Mouse (Mus musculus) layer of hippocampus, postnatal 14 days (tissue): Measurements from ENCODE around the gene Mylk. TPM values are rescaled to one million over a fixed set of nuclear protein-coding genes. Genes with fewer than 3 reads are reported as not detected.
A peak's percentile ranks its signal among the peaks of the same experiment; 100 is the strongest.

ENCODE experiments used
- DNase-seq, 2 experiments: peaks; one replicate each; pipeline ENCODE4 v3.0.0; 2021 to 2022; ENCODE audit warnings: low spot score in 2 of 2, mixed read lengths in 1 of 2
- total RNA-seq, 2 experiments: library from RNA; stranded (reverse); gene quantifications; 2 replicates each; pipeline ENCODE4 v1.2.3; 2021

Gene Mylk
- total RNA-seq, 2 experiments from 2014 or later: 11.9 to 14.2 TPM

DNA sequence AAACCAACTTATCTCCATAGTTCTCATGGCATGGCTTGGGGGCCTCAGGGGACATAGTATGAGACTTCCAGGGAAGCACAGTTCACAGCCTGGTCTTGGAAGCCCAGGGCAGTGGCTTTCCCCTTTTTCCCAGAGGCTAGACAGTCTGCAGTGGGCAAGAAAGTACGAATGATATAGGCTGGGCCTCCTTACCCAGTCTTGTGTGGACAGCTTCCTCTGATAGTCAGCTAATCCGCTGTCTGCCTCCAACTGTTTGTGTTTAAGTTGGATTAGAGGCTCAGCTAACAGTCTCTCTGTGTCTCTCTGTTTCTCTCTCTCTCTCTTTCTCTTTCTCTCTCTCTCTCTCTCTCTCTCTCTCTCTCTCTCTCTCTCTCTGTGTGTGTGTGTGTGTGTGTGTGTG lies 156.0 kb downstream of the Mylk start:
- DNase-seq: no peak

DNA sequence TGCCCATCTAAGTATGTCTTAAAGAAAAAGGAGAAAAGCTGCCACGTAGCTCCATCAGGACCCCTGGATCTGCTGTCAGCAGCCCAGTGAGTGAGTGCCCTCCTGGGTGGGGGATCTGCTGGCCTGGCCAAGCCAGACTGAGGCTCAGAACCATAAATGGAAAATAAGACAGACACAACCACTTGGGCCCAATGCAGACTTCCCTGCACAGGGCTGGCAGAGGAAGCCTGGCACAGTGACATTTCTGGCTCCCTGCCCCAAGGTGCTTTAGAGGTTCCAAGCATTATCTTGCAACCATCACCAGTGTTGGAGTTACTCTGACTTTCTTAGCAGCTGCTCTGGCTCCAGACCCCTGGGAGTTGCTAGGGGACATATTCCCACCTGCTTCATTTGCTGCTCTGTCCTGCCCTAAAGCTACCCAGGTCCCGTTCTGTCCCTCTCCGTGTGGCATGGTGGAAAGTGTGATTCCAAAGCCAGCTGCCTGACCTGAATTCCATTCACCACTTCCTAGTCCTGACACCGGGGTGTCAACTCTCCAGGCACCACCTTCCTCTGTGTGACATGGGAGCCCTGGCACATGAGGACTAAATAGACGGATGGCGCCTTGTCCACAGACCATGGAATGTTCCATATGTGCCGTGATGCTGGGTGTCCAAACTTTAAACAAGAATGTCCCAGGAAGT lies 156.7 kb downstream of the Mylk start:
- DNase-seq: no peak

DNA sequence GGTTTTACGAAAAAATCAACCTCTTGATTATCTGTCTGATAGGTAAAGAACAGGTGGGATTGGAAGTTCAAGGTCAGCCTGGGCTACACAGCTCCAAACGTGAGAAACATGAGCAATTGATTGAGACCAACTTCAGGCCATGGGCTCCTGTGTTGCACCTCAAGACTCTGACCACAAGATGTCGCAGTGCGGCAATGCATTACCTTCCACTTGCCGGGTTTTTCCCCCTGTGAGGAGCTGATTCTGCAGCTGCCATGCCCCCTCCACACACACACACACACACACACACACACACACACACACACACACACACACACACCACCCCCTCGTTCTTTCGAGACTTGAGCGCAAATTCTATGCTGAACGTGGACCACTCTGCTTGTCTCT lies 157.3 kb downstream of the Mylk start:
- DNase-seq: peak; percentile 77 to 78

DNA sequence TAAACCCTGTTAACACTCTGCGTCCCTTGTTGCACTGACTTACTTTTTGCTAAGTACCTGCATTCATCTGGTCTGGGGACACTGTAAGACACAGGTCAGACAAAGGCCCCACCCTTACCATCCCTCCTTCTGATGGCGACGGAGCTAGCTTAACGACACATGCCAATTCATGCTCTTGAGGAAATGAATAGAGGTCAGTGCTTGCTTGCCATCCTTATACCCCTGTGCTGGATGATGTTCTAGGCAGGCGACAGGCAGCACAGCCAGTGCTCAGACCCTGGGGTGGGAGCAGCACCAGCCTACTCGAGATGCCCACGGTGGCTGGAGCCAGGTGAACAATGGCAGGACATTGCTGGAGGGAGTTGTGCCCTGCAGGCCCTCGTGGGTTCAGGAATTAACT lies 157.8 kb downstream of the Mylk start:
- DNase-seq: no peak

DNA sequence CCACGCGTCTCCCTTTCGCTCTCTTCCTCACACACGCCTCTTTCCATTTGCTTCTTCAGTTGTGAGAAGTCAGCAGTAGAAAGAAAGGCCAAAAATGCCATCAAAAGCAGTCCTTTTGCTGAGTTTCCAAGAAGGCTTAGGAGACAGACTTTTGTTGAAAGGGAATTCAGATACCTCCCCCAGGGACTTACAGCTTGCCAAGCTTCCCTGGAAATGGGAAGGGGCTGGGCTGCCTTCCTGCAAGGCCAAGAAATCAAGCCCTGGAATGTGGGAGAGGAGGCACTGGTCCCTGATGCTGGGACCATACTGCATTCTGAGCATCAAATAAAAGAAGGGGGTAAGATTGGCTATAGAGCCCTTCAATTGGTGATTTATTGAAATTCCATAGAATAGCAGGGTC lies 159.9 kb downstream of the Mylk start:
- no peak for DNase-seq

DNA sequence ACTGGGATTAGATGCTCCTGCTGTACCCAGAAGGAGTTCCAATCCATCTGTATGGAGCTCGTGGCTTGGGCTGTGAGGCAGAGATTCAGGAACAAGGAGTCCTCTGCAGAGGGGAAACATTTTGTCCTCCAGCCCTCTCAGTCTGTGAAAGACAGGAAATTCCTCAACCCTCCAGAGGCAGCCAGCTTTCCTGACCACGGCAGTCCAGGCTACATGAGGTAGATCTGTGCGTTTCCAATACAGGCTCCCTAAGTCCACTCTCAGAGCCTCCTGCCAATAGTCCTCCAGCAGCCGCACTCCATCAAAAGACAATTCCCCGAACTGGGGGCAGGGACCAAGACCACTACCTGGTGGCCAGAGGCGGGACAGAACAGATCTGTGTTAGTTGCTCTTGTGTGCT lies 164.4 kb downstream of the Mylk start:
- DNase-seq: no peak

DNA sequence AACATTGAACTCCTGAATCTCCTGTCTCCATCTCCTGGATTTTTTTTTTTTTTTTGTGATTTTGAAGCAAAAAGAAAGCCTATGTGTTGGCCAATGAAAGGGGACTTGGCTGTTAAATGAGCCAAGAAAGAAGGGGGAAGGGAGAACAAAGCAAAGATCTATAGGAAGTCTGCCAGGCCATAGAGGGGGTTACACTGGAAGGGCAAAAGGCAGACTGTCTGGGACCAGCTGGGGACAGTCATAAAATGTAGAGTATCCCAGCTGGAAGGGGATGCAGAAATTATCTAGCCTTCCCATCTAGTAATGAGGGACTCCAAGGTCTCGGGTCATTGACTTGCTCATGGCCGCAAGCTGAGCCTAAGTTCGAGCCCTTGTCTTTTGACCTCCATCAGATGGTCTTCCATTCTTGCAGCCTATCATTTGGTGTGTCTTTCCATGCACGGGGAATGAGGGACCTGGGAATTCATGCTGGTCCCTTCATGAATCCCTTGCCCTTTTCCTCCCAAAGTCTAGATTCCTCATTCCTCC lies 172.4 kb downstream of the Mylk start:
- DNase-seq: no peak

DNA sequence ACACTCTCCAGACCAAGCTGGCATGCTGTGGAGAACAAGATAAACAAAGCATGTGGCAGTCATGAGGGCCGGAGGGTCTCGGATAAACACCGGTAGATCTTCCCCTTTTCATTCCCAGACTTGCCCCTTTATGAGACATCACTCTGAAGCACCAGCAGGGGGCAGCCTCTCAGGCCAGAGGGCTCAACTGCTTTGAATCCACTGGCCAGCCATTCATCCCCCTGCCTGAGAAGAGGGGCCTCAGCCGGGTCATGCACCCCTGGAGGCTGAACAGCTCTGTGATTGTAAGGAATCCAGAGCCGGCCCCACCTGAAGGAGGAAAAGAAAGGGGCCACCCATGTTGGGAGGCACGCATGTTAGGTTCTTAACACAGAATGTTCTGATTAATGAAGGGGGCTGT lies 175.2 kb downstream of the Mylk start:
- DNase-seq: peak in 1 of 2 experiments; percentile 27

DNA sequence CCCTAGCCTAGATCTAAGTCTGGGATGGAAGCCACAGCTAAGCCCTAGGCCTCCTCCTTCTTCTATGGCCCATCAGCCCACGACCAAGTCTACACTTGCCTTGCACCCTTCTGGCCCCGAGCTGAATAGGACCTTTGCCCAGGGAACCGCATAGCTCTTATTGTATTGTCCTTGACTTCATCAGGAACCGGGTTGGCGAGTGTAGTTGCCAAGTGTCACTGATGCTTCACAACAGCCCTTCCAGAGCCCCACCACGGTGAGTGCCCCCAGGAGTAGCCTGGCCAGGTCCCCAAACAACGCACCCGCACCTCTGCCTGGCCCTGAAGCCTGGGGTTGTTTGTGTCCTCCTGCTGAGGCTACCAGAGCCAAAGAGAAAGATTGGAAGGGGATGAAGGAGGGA lies 175.9 kb downstream of the Mylk start:
- DNase-seq: no peak

DNA sequence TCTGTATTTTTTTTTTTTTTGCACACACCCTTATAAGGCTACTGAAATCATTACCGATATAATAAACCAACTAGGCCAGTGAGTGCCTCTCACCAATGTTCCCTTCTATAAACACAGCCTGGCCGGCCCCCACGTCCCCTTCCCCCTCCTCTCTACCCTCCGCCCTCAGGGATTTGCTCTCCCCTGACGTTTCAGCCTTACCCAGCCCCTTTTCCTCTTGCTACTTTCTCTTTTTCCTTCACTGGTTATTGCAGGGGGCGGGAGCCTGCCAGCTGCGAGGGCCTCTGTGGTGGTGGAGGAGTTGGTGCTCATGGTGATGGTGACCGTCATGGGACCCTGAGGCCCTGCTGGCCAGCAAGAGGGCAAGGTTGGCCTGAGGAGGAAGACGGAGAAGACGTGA lies 176.3 kb downstream of the Mylk start:
- no peak for DNase-seq

DNA sequence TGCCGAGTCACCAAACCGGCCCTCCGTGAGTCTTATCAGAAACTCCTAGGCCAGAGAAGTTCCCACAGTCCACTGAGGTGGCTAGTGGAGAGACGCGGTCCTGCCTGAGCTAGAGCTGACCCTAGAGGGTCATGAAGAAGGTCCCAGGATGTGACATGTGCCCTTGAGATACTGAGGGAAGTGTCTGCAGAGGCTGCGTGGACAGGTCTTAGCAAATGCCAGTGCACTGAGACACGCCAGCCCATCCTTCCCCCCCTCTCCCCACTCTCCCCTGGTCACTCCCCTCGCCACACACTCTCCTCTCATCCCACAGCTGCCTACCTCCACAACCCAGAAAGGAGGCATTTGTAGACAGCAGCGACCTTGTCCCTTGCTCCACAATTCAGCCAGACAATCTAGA lies 178.6 kb downstream of the Mylk start:
- no peak for DNase-seq

DNA sequence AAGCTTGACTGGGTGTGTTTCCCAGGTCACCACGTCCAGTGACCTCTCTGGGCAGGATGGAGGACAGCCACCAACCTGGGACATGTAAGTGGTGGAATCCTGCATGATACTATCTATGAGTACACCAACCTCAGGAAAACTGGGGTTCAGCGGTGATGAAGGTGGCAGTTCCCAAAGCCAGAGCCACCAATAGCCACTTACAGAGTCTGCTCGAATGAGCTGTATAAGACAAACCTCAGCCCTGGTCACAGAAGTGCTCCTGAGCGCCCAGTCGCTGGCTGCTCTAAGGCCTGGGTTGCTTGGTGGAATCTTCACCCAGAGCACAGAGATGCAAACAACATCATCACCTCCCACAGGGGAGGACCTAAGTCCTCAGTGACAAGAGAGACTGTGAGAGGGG lies 179.3 kb downstream of the Mylk start:
- no peak for DNase-seq

DNA sequence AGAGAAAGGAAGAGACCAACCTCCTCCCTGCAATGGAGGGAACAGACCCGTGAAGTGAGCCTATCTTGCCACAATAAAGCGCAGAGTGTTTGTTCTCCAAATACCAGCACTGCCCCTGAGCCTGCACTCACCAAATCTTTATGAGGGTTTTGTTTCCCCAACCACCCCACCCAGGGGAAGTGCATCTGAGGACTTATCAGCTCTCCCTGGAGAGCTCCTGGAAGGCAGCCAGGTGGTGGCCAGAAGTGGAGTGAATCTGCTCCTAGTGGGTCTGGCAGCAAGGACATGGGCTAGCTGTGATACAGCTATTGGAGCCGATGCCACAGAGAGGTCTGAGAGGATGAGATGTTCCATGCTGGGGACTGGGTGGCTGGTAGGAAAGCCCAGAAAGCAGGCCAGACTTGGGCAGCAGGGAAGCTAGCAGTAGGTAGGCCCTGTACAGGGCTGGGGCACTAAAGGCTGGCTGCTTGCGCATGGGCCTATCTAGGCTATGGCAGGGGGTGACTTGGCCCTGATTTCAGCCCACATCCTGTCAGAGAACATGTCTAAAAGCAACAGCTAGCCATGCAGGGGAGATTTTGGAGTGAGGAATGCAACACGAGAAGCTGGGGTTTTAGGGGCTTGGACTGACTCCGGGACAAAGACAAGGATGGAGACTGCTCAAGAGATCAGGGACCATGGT lies 180.1 kb downstream of the Mylk start:
- DNase-seq: no peak

DNA sequence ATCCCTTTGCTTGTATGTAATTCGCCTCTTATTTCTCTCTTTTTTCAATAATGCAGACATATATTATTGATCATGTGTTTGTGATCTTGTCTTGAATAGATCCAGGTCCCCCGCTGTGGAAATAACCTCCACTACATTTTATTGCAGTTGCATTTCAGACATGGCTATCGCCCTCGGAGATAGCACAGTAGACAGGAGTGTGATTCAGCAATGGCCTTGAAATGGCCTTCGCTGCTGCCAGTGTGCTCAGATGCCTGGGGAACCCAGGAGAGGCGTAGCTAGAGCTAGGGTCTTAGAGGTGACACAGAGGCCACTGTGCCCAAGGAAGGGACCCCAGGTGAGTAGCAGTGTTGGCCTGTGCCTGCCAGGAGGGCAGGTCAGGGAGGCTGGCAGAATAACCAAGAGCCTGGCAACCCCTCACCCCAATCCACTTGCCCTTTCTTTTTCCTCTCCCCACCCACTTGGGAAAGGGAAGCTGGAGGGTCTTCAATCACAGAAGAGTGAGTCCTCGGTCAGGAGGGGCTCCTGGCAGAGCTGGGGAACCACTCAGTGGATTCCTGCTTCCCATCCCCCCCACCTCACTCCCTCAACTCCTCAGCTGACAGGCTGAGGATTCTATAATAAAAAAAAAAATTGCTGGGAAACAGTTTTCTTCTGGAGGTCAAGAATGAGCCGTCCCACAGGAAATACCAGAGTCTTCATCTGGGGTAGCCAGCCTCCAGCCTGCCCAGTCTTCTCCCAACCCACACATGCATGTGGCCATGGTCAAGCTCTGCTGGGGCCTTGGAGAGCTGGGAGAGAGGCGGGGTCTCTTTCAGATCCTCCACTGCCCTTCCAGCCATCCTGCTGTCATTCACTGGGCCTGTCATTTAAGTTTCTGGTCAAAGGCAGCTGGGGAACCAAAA lies 181.8 kb downstream of the Mylk start:
- no peak for DNase-seq

DNA sequence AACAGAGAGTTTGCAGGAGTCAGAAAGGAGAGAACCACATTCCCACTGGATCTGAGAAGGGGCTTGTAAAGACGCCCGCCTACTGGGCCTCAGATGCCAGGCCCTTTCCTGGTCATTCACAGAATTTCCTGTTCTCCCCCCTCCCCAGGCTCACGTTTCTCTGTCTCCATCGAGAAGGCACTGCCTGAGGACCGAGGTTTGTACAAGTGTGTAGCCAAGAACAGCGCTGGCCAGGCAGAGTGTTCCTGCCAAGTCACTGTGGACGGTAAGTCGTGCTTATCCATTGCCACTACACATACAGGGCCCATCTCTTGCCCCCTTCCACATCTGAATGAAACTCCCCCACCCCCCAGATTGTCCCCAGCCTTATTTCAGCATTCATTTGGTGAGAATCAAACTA lies 184.7 kb downstream of the Mylk start:
- no peak for DNase-seq

DNA sequence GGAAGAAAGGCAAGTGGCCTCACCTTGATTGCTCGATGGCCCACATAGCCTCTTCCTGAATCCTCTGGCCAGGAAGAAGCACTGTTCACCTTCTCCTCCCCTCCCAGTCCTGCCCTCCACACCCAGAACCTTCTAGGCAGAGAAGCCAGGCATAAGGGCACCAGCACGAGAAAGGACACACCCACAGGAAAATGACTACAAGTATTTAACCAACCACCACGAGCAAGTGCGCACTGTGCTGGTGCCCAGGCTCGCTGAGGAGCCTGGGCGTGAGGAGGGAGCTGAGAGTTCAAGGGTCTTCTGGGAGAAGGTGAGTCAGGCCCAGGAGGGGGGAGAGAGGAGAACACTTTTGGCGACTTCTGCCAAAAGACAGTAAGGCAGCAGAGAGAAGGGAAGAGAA lies 185.1 kb downstream of the Mylk start:
- DNase-seq: no peak

DNA sequence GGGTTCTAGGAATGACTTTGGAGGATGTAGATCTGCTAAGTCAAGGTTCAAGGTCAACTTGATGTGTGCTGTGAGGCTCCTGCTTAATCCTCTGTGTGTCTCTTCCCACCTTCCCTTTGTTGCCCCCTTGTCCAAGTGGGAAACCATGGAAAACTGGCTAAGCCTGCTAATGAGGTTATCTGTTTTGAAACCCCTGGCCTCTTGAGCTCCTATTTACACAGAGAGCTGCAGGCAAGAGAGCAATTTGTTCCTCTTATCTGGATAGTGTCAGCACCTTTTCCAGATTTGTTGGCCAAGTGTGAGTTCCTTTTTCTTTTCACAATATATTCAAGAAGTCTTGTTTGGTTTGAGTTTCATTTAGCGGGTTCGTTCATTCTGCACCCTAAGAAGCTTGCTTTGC lies 186.3 kb downstream of the Mylk start:
- DNase-seq: no peak

DNA sequence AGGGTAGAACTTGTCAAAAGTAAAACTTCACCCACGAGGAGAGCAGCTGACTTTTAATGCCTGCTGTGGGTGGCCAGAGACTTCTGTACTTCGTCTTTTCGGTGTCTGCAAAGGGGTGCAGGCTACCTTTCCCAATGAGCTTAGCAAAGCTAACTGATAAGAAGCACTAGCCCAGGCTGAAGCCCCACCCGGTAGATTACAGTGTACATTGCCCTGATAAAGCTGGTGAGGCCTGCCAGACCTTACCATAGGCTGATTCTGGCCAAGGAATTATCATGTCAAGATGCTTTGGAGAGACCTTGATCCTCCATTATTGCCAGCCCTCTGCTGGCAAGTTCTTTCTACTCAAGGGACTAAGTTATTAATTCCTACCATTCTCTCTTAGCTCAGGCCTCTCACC lies 188.2 kb downstream of the Mylk start:
- no peak for DNase-seq

DNA sequence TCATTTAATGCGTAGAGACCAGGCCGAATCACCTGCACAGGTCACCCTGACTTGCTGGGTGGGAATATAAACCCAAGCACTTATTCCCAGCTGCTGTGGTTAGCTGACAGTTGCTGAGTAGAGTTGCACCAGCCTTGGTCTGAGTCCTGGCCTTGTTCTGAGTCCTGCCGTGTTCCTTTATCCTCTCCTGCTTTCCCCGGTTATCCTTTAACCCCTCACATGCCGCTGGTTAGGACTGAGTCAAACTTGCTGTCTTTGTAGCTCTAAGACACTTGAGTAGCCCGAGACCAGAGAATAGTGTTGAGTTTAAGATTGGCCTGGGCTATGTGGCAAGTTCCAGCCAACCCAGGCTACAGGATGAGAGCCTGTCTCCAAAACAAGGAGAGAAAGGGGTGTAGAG lies 189.5 kb downstream of the Mylk start:
- no peak for DNase-seq

DNA sequence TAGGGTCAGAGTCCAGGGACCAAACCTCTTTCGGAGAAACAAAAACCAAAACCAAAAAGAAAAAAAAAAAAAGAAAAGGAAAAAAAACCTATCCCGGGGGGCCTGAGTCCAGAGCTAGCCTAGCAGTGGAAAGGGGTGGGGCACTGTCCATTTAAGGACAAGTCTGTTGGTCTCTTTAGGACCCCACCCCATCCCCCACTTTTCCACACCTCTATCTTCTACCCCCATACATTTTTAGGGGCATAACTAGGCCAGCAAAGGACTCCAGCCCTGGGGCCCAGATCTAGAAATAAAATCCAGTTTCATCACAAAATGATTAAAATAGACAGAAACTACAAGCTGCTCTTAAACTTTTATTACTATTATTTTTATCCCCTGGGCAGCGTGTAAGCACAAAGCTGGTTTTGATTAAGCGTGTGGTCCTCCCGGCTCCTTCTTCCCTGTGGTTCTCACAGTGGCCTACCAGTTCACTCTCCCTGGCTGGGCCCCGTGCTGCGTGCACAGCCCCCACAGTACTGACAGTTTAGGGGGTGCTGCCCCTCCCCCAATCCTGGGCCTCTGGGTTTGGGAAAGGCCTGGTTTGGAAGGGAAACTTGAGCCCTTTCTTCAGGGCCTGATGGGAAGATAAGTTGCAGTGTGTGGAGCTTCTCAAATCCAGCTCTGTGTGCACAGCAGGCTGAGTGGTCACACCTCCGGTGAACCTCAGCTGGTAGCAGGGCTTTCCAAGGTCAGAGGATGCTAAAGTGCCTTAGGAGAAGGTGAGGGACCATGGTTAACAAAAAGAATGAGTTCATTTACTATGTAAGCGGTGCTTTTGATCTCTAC lies 190.7 kb downstream of the Mylk start:
- DNase-seq: no peak

DNA sequence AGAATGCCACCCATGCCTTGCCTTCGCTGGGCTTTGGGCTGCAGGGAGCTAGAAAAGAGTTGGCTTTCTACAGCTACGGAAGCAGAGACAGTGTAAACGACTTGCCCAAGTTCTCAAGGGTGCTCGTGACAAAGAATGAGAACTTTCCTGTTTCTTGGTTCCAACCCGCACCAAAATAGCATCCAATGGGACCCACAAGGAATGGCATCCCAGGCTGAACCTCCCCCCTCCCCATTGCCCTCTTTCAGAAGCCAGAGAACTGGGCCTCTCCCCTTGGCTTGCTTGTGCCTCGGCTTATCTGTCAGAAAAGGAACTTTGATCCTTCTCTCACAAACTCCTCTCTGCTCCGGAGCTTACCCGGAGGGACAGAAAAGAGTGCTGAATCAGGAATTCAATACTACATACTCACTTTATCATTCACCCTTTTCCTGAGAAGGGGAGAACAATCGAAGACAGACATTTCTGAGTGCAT lies 191.4 kb downstream of the Mylk start:
- no peak for DNase-seq
